Comparison of ENCODE assay signal across 8 mouse cellular contexts in the genomic region with DNA sequence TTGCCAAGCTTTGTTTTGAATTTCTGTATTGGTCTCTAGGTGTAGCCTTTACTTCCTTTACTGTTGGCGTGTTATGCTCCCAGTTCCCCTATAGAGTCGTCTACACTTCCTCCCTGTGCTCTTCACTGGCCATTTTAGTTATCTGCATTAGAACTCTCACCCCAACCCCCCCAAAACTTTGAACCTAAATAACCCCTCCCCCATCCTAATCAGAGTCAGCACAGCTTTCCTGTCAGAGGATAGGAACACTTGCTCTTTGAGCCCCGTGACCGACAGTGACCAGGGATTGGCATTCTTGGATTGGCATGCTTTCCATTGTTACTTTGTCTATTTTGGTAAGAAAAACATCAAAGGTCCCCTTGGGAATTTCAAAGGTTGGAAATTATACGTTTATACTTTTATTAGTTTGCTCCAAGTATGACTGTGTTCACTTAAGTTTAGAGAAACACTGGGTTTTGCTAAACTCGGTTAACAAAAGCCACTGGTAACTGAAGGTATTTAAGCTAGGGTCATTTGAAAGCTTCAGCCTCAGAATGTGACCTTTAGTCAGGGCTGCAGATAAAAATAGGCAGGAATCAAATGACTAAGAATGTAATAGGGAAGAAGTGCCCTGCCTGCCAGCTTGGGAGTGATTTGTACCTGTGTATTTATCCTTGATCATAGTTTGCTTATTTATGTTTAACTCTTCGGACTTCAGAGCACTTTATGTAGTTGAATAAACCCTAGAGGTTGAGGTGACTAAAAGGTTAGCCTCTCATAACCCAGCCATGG. TPM values are rescaled to one million over a fixed set of nuclear protein-coding genes. Genes with fewer than 3 reads are reported as not detected.
DNase-seq lines count a peak whose midpoint lies in the region; ATAC-seq and TF ChIP-seq lines count a peak whose summit lies in the region.

No protein-coding gene starts in this region.

- no peaks in the 10 kb centered on the region for H3K27me3 ChIP-seq in lung, embryonic 15.5 days
- H3K27me3 ChIP-seq in forebrain, postnatal 0 days (ENCODE audit: insufficient read depth, low read length), result no peaks in the 10 kb centered on the region
- H3K27me3 ChIP-seq in limb, embryonic 12.5 days, result no peaks in the 10 kb centered on the region
- no peaks in the 10 kb centered on the region for H3K27me3 ChIP-seq in stomach, embryonic 14.5 days (ENCODE audit: control insufficient read depth, insufficient read depth, low read length)

- no peak for TF ChIP-seq CTCF in forebrain, postnatal 0 days (IDR thresholded peaks at IDR 0.05; ENCODE audit: low read depth)

- H3K9ac ChIP-seq in lung, embryonic 15.5 days, result 0 out of 2 replicates have a peak overlapping the region, but pooled peaks have one; percentile 17
- no peak overlapping the region for H3K9ac ChIP-seq in forebrain, postnatal 0 days
- H3K9ac ChIP-seq in limb, embryonic 12.5 days (replicated peaks), result no peak overlapping the region
- H3K9ac ChIP-seq in stomach, embryonic 14.5 days (replicated peaks; ENCODE audit: low read depth, low read length), result no peak overlapping the region; the same call in 1 of the 2 replicates

- no peak overlapping the region; the same call in 1 of the 2 replicates for H3K27ac ChIP-seq in lung, embryonic 15.5 days
- H3K27ac ChIP-seq in forebrain, postnatal 0 days (ENCODE audit: low read depth, low read length), result no peak overlapping the region
- no peak overlapping the region for H3K27ac ChIP-seq in limb, embryonic 12.5 days
- no peak overlapping the region for H3K27ac ChIP-seq in stomach, embryonic 14.5 days (ENCODE audit: low read length)

- peaks cover 63% of the 10 kb centered on the region for H3K4me1 ChIP-seq in lung, embryonic 15.5 days
- peaks cover 20% of the 10 kb centered on the region for H3K4me1 ChIP-seq in forebrain, postnatal 0 days (ENCODE audit: insufficient read depth)
- peaks cover 37% of the 10 kb centered on the region for H3K4me1 ChIP-seq in limb, embryonic 12.5 days (replicated peaks)
- peaks cover 52% of the 10 kb centered on the region for H3K4me1 ChIP-seq in stomach, embryonic 14.5 days (ENCODE audit: control insufficient read depth, insufficient read depth, low read length)

- no peak for ATAC-seq in lung, embryonic 15.5 days (ENCODE audit: borderline replicate concordance, extremely low read depth, low FRiP score, low TSS enrichment)
- ATAC-seq in forebrain, postnatal 0 days, result no peak
- no peak for ATAC-seq in limb, embryonic 12.5 days (ENCODE audit: insufficient number of reproducible peaks, insufficient read depth, low FRiP score, low TSS enrichment, low read depth)
- ATAC-seq in stomach, embryonic 14.5 days (ENCODE audit: insufficient number of reproducible peaks, insufficient read depth, low FRiP score, low read depth), result no peak

- peaks cover 35% of the 10 kb centered on the region for H3K36me3 ChIP-seq in lung, embryonic 15.5 days
- H3K36me3 ChIP-seq in forebrain, postnatal 0 days (ENCODE audit: insufficient read depth), result peaks cover 30% of the 10 kb centered on the region
- peaks cover 60% of the 10 kb centered on the region for H3K36me3 ChIP-seq in limb, embryonic 12.5 days
- peaks cover 39% of the 10 kb centered on the region for H3K36me3 ChIP-seq in stomach, embryonic 14.5 days (ENCODE audit: control insufficient read depth, insufficient read depth, low read length)

- no peak for DNase-seq in lung, postnatal 14 days
- no peak for DNase-seq in forebrain, postnatal 0 days
- DNase-seq in frontal cortex, postnatal 25 days (ENCODE audit: low spot score in 2 of 2), result no peak
- DNase-seq in adrenal gland, postnatal 36 days, result no peak
- no peak for DNase-seq in gastrocnemius, adult 8-10 months (ENCODE audit: low spot score in 2 of 2)

- peak overlapping the region; percentile 16; the same call in 1 of the 2 replicates for H3K4me3 ChIP-seq in lung, embryonic 15.5 days
- H3K4me3 ChIP-seq in forebrain, postnatal 0 days (ENCODE audit: low read depth, low read length), result no peak overlapping the region
- no peak overlapping the region for H3K4me3 ChIP-seq in limb, embryonic 12.5 days (replicated peaks)
- peak overlapping the region; percentile 100; the same call in 1 of the 2 replicates for H3K4me3 ChIP-seq in stomach, embryonic 14.5 days (ENCODE audit: low read depth, low read length)

- peak overlapping the region; percentile 79 for H3K4me2 ChIP-seq in lung, embryonic 15.5 days
- H3K4me2 ChIP-seq in forebrain, postnatal 0 days (ENCODE audit: low read depth), result peak overlapping the region; percentile 17
- H3K4me2 ChIP-seq in limb, embryonic 12.5 days, result peak overlapping the region; percentile 83
- H3K4me2 ChIP-seq in stomach, embryonic 14.5 days (replicated peaks; ENCODE audit: low read depth, low read length), result peak overlapping the region; percentile 90; the same call in 1 of the 2 replicates

- no peaks in the 10 kb centered on the region for H3K9me3 ChIP-seq in lung, embryonic 15.5 days
- no peaks in the 10 kb centered on the region for H3K9me3 ChIP-seq in forebrain, postnatal 0 days (ENCODE audit: low read length)
- H3K9me3 ChIP-seq in limb, embryonic 12.5 days, result no peaks in the 10 kb centered on the region
- no peaks in the 10 kb centered on the region for H3K9me3 ChIP-seq in stomach, embryonic 14.5 days (ENCODE audit: control insufficient read depth, low read depth, low read length)

- 14% methylated on average over 7 of the region's 7 CpGs for WGBS in lung, embryonic 15.5 days
- WGBS in forebrain, postnatal 0 days, result 71% methylated on average over 7 of the region's 7 CpGs
- WGBS in limb, embryonic 12.5 days, result 64% methylated on average over 7 of the region's 7 CpGs
- WGBS in stomach, embryonic 14.5 days, result 33% methylated on average over 7 of the region's 7 CpGs

RNA-seq across cellular contexts. Expression of a gene that starts 3.5 kb away (rescaled TPM):
- 64.5 and 65.2 TPM in 2 replicates for polyA plus RNA-seq in lung, embryonic 15.5 days (2015; fragmentation: Nextera tagmentation; extraction: Ambion mirVana)
- 131 and 137 TPM in 2 replicates for total RNA-seq in forebrain, postnatal 0 days (2014; rRNA removed)
- polyA plus RNA-seq in forebrain, postnatal 0 days (2015; fragmentation: Nextera tagmentation; extraction: Ambion mirVana), result 42.9 and 46.6 TPM in 2 replicates
- polyA plus RNA-seq in limb, embryonic 12.5 days (2016; fragmentation: Nextera tagmentation; extraction: Ambion mirVana), result 69.9 and 75.7 TPM in 2 replicates
- 47.0 and 61.2 TPM in 2 replicates for polyA plus RNA-seq in stomach, embryonic 14.5 days (2014; fragmentation: Nextera tagmentation; extraction: Ambion mirVana)
- 100 to 1,000 TPM; 199 to 227 TPM for total RNA-seq in adrenal gland, postnatal 36 days (2021)
- 100 to 1,000 TPM in 3 of 4 experiments, 10 to 100 TPM in 1; 95.7 to 113 (median 106) TPM for total RNA-seq in gastrocnemius, adult 8-10 months (2022)

RNA-seq across cellular contexts. Expression of a gene that starts 25.6 kb away (rescaled TPM):
- 3.1 and 5.7 TPM in 2 replicates for polyA plus RNA-seq in lung, embryonic 15.5 days (2015; fragmentation: Nextera tagmentation; extraction: Ambion mirVana)
- total RNA-seq in forebrain, postnatal 0 days (2014; rRNA removed), result 0.81 and 1.8 TPM in 2 replicates
- 0.67 and 2.0 TPM in 2 replicates for polyA plus RNA-seq in forebrain, postnatal 0 days (2015; fragmentation: Nextera tagmentation; extraction: Ambion mirVana)
- polyA plus RNA-seq in limb, embryonic 12.5 days (2016; fragmentation: Nextera tagmentation; extraction: Ambion mirVana), result 0.71 and 1.4 TPM in 2 replicates
- 3.1 and 5.3 TPM in 2 replicates for polyA plus RNA-seq in stomach, embryonic 14.5 days (2014; fragmentation: Nextera tagmentation; extraction: Ambion mirVana)
- total RNA-seq in adrenal gland, postnatal 36 days (2021), result 10 to 100 TPM in 1 of 2 experiments, 1 to 10 TPM in 1; 6.5 to 11.1 TPM
- 10 to 100 TPM; 13.8 to 23.4 (median 18.2) TPM for total RNA-seq in gastrocnemius, adult 8-10 months (2022)

RNA-seq across cellular contexts. Expression of a gene that starts 37.3 kb away (rescaled TPM):
- 65.3 and 69.2 TPM in 2 replicates for polyA plus RNA-seq in lung, embryonic 15.5 days (2015; fragmentation: Nextera tagmentation; extraction: Ambion mirVana)
- 140 and 146 TPM in 2 replicates for total RNA-seq in forebrain, postnatal 0 days (2014; rRNA removed)
- polyA plus RNA-seq in forebrain, postnatal 0 days (2015; fragmentation: Nextera tagmentation; extraction: Ambion mirVana), result 145 and 151 TPM in 2 replicates
- polyA plus RNA-seq in limb, embryonic 12.5 days (2016; fragmentation: Nextera tagmentation; extraction: Ambion mirVana), result 82.6 and 90.0 TPM in 2 replicates
- 76.3 and 81.3 TPM in 2 replicates for polyA plus RNA-seq in stomach, embryonic 14.5 days (2014; fragmentation: Nextera tagmentation; extraction: Ambion mirVana)
- 100 to 1,000 TPM in 1 of 2 experiments, 10 to 100 TPM in 1; 83.6 to 107 TPM for total RNA-seq in adrenal gland, postnatal 36 days (2021)
- 100 to 1,000 TPM; 104 to 118 (median 108) TPM for total RNA-seq in gastrocnemius, adult 8-10 months (2022)

Comparison
In these comparisons a context has a peak if more than half of its experiments do, and no peak if none do; other contexts are left out.
1. H3K4me2 ChIP-seq: peak in every context shown above with its lines; median percentile 90 in stomach, embryonic 14.5 days; 83 in limb, embryonic 12.5 days; 79 in lung, embryonic 15.5 days; 17 in forebrain, postnatal 0 days.
2. H3K4me3 ChIP-seq: peak in lung, embryonic 15.5 days (single experiment) and stomach, embryonic 14.5 days (single experiment); none in forebrain, postnatal 0 days (single experiment) and limb, embryonic 12.5 days (single experiment).